Mouse (Mus musculus) ES-Bruce4 (cell line): ENCODE results near the gene Myo15.

ENCODE experiments used
- CTCF ChIP-seq: IDR thresholded peaks from one replicate; pipeline ENCODE4 v1.8.1; 2011; ENCODE audit warnings: low read depth, low read length
- EP300 ChIP-seq: IDR thresholded peaks from 2 replicates; pipeline ENCODE4 v1.6.1; 2011; ENCODE audit warnings: low read depth, low read length; ENCODE audit not compliant: insufficient read depth

- no peak for TF ChIP-seq CTCF
- TF ChIP-seq EP300: no peak
Measured at GRCm38 (mm10) chr11:60541831-60542230, 72.7 kb downstream of the Myo15 start.
